Mouse (Mus musculus): ENCODE results near the gene Coro6. TPM values are rescaled to one million over a fixed set of nuclear protein-coding genes. Genes with fewer than 3 reads are reported as not detected.

Gene Coro6
- polyA plus RNA-seq, 2 experiments: 0.08 to 0.10 TPM

DNA sequence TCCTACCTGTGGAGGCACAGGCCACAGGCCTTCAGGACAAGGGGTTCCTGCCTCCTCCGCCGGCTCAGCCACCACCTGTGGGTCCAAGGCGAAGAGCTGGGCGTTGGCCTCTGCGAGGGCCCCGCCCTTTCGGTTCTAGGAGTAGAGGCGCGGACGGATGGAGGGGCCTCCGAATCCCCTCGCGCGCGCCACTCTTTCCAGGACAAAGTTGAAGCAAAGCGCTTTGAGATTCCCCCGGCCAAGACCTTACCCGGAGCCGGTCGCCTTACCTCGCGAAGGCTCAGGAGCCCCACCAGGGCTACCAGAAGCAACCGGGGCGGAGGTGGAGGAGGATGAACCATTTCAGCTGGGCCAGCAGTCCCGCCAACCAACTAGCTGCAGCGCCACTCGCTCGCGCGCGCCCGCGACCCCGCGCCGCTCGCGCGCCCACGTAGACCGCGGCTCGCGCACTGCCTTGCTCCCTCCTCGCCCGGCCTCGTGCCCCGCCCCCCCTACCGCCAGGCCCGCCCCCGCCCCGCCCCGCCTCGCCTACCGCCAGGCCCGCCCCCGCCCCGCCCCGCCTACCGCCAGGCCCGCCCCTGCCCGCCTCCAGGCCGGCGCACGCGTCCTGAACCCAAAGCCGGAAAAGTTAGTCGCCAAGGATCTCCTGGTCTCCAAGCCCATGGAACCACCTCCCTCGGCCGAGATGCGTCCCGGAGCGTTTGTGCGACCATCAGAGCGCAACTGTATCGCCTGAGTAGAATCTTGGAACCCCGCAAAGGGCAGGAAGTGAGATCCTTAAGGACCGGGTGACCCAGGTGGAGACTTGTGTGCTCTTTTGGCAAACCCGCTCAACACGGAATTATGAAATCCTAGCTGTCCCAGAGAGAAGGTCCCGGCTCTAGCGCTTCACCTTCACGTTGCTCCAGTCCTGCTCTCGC lies 50.9 kb downstream of the Coro6 start:
- under 1% methylated on average over 81 of the region's 84 CpGs for WGBS (ENCODE audit: insufficient replicate concordance)
- ATAC-seq (ENCODE audit: insufficient read depth) (peak; percentile 85), DNase-seq (ENCODE audit: low read depth in 3 of 3, low spot score in 3 of 3) (peak; percentile 55 to 63 (median 62))
- peak overlapping the region; percentile 70 for H3K9ac ChIP-seq (replicated peaks)
- no peaks in the 10 kb centered on the region for H3K9me3 ChIP-seq (ENCODE audit: control insufficient read depth, low read length)
- peaks cover 31% of the 10 kb centered on the region for H3K27me3 ChIP-seq (ENCODE audit: control insufficient read depth, insufficient read depth, low read length)
- H3K4me3 ChIP-seq (ENCODE audit: insufficient read depth in 1 of 2, low read depth in 2 of 2, low read length in 2 of 2): peak overlapping the region; percentile 80 to 84
- H3K36me3 ChIP-seq (replicated peaks; ENCODE audit: control insufficient read depth, insufficient read depth, low read depth): no peaks in the 10 kb centered on the region
- peak overlapping the region; percentile 98 for H3K4me2 ChIP-seq (ENCODE audit: low read depth)
- H3K4me1 ChIP-seq (replicated peaks; ENCODE audit: control insufficient read depth in 2 of 2, insufficient read depth in 2 of 2, low read length in 1 of 2): peaks cover 16 to 18% of the 10 kb centered on the region in 2 experiments
- peak overlapping the region; percentile 11; the same call in 1 of the 2 replicates for H3K27ac ChIP-seq
- no peak for TF ChIP-seq CTCF (IDR thresholded peaks at IDR 0.05; ENCODE audit: low read depth)
- TF ChIP-seq EP300 (IDR thresholded peaks at IDR 0.05; ENCODE audit: low read depth): no peak

DNA sequence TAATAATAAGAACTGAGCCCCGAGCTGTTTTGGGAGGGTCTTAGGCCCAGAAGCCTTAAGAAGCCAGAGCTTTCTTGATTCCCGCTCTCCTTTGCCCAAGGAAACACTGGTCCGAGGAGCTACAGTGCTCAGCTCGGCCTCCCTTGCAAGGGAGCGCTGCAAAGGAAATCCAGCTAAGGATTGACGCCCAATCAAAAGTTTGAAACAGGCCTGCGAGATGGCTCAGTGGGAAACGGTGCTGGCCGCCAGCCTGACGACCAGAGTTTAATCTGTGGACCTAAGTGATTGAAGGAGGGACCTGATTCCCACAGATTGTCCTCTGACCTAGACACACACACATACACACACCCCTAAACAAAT lies 51.6 kb downstream of the Coro6 start:
- H3K4me1 ChIP-seq (replicated peaks; ENCODE audit: control insufficient read depth in 2 of 2, insufficient read depth in 2 of 2, low read length in 1 of 2): peaks cover 18 to 19% of the 10 kb centered on the region in 2 experiments
- no peaks in the 10 kb centered on the region for H3K9me3 ChIP-seq (ENCODE audit: control insufficient read depth, low read length)
- H3K36me3 ChIP-seq (replicated peaks; ENCODE audit: control insufficient read depth, insufficient read depth, low read depth): no peaks in the 10 kb centered on the region
- H3K9ac ChIP-seq (replicated peaks): peak overlapping the region; percentile 37
- H3K27me3 ChIP-seq (ENCODE audit: control insufficient read depth, insufficient read depth, low read length): peaks cover 34% of the 10 kb centered on the region
- 8% methylated on average over 10 of the region's 10 CpGs for WGBS (ENCODE audit: insufficient replicate concordance)
- H3K4me3 ChIP-seq (ENCODE audit: insufficient read depth in 1 of 2, low read depth in 2 of 2, low read length in 2 of 2): peak overlapping the region; percentile 80 to 84
- TF ChIP-seq EP300 (IDR thresholded peaks at IDR 0.05; ENCODE audit: low read depth) (no peak), CTCF (IDR thresholded peaks at IDR 0.05; ENCODE audit: low read depth) (no peak)
- ATAC-seq (ENCODE audit: insufficient read depth) (no peak), DNase-seq (ENCODE audit: low read depth in 3 of 3, low spot score in 3 of 3) (no peak)
- H3K4me2 ChIP-seq (ENCODE audit: low read depth): peak overlapping the region; percentile 98
- no peak overlapping the region for H3K27ac ChIP-seq

GRCm38 (mm10) chr11:77514281-77514831 lies 52.1 kb downstream of the Coro6 start:
- H3K4me3 ChIP-seq (ENCODE audit: insufficient read depth in 1 of 2, low read depth in 2 of 2, low read length in 2 of 2): peak overlapping the region; percentile 36 to 80
- DNase-seq (ENCODE audit: low read depth in 3 of 3, low spot score in 3 of 3) (peak in 1 of 3 experiments; percentile 57), ATAC-seq (ENCODE audit: insufficient read depth) (peak; percentile 42)
- H3K36me3 ChIP-seq (replicated peaks; ENCODE audit: control insufficient read depth, insufficient read depth, low read depth): no peaks in the 10 kb centered on the region
- TF ChIP-seq EP300 (IDR thresholded peaks at IDR 0.05; ENCODE audit: low read depth) (no peak), CTCF (IDR thresholded peaks at IDR 0.05; ENCODE audit: low read depth) (no peak)
- H3K4me1 ChIP-seq (replicated peaks; ENCODE audit: control insufficient read depth in 2 of 2, insufficient read depth in 2 of 2, low read length in 1 of 2): peaks cover 18 to 21% of the 10 kb centered on the region in 2 experiments
- H3K4me2 ChIP-seq (ENCODE audit: low read depth): peak overlapping the region; percentile 98
- H3K9ac ChIP-seq (replicated peaks): peak overlapping the region; percentile 46
- 4% methylated on average over 19 of the region's 19 CpGs for WGBS (ENCODE audit: insufficient replicate concordance)
- no peaks in the 10 kb centered on the region for H3K9me3 ChIP-seq (ENCODE audit: control insufficient read depth, low read length)
- H3K27ac ChIP-seq: peak overlapping the region; percentile 16; the same call in 1 of the 2 replicates
- peaks cover 37% of the 10 kb centered on the region for H3K27me3 ChIP-seq (ENCODE audit: control insufficient read depth, insufficient read depth, low read length)

DNA sequence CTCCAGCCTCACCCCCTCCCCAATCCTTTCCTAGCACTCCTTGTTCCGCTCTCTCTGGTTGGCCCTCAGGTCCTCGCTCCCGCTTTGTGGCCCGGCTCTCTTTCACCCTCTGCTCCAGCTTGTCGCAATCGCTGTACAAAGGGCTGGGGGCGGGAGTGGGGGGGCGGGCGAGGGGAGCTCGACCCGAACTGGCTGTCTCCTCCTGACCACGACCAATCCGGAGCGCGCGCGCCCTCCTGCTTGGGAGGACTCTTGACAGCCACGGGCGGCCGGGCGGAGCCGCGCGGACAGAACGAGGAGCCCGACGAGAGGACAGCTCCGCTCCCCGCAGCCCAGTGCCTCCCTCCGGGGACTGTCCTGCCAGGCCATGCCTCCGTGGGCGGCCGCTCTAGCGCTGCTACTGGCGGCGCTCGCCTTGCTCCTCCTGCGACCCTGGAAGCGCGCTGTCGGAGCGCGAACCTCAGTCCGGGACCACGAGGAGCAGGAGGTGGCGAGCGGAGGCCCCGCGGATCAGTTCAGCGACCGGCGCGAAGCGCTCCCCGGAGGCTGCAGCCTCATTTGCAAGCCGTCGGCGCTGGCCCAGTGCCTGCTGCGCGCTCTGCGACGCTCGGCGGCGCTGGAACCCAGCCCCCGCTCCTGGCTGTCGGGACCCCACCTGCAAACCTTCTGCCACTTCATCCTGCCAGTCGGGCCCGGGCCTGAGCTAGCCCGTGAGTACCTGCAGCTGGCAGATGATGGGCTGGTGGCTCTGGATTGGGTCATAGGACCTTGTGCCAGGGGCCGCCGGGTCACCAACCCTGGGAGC lies 52.8 kb downstream of the Coro6 start, which contains the start of gene Abhd15:
Gene Abhd15, plus strand, starts transcription at position 290 of the 805 bp plus-strand sequence.
- Histone ChIP-seq H3K9me3 (ENCODE audit: control insufficient read depth, low read length) (no peaks in the 10 kb centered on the region), H3K27me3 (ENCODE audit: control insufficient read depth, insufficient read depth, low read length) (peaks cover 37% of the 10 kb centered on the region), H3K36me3 (replicated peaks; ENCODE audit: control insufficient read depth, insufficient read depth, low read depth) (no peaks in the 10 kb centered on the region), H3K9ac (replicated peaks) (peak within 1 kb of the TSS; percentile 46), H3K4me3 (ENCODE audit: insufficient read depth in 1 of 2, low read depth in 2 of 2, low read length in 2 of 2) (peak within 1 kb of the TSS; percentile 80 to 84), H3K4me1 (replicated peaks; ENCODE audit: control insufficient read depth in 2 of 2, insufficient read depth in 2 of 2, low read length in 1 of 2) (peaks cover 18 to 23% of the 10 kb centered on the region in 2 experiments), H3K4me2 (ENCODE audit: low read depth) (peak within 1 kb of the TSS; percentile 98), H3K27ac (peak within 1 kb of the TSS; percentile 16; the same call in 1 of the 2 replicates)
- WGBS (ENCODE audit: insufficient replicate concordance): 1% methylated on average over 69 of the region's 72 CpGs
- DNase-seq (ENCODE audit: low read depth in 3 of 3, low spot score in 3 of 3) (peak in 1 of 3 experiments; percentile 52), ATAC-seq (ENCODE audit: insufficient read depth) (peak; percentile 46)
- TF ChIP-seq CTCF (IDR thresholded peaks at IDR 0.05; ENCODE audit: low read depth): no peak
- no peak for TF ChIP-seq EP300 (IDR thresholded peaks at IDR 0.05; ENCODE audit: low read depth)
